Mouse (Mus musculus) lung, adult 2 months (tissue): ENCODE measurements at regions not wholly inside any gene's neighbourhood (a gene's known extent, or its start where the extent isn't known, plus 50 kb on each side); places are given as distances from the start of the nearest gene placed in this dataset.

ENCODE experiments used
- CTCF ChIP-seq: fragments of 200-500 bp; IDR thresholded peaks from 2 replicates; pipeline ENCODE4 v1.5.1; 2011; ENCODE audit warnings: mild to moderate bottlenecking, low read length, control low read depth; ENCODE audit not compliant: insufficient read depth
- POLR2A ChIP-seq: fragments of 200-500 bp; IDR thresholded peaks from 2 replicates; pipeline ENCODE4 v1.6.1; 2011; ENCODE audit warnings: low read depth, mild to moderate bottlenecking, control low read depth, low read length, borderline replicate concordance; ENCODE audit errors: extremely low read depth

DNA sequence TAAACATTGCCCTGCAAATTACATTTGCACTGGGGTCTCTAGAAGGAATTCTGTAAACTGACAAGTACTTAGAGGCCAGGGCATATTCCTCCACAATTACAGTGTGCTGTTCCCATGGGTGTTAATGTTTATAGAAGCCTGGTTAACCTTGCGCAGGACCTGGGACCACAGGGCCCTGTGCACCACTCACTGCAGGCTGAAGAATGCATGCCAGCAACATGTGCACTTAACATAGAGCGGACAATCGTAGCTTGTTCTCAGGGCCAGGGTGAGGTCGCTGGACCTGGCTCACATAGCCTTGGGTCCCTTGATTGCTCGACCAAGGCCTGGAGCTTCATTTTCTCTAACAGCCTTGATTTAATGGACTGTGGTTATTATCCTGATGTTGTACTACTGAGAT is 168.8 kb downstream of the Hs3st3b1 start:
- TF ChIP-seq POLR2A (no peak), CTCF (no peak)
